Mouse (Mus musculus): ENCODE data around the gene Dohh.

- no peak for TF ChIP-seq GATA1 (IDR thresholded peaks at IDR 0.05; ENCODE audit: low read length)
- TF ChIP-seq TAL1 (IDR thresholded peaks at IDR 0.05; ENCODE audit: low read length), result no peak
These were observed 1.5 kb downstream of the Dohh start for GRCm38 (mm10) chr10:81385603-81386306.
